Mouse (Mus musculus) intestine, postnatal 0 days (tissue): ENCODE measurements around the gene Robo2. TPM values are rescaled to one million over a fixed set of nuclear protein-coding genes. Genes with fewer than 3 reads are reported as not detected.

Experiments used
- ATAC-seq: fragments of 200-750 bp; cut with Nextera tagmentation; 2 replicates; pipeline ENCODE4 v1.8.0; 2017; ENCODE audit warnings: mild to moderate bottlenecking, moderate TSS enrichment, moderate library complexity
- H3K27ac ChIP-seq: fragments of 300-500 bp; sonication (generic); 2 replicates; pipeline ENCODE4 v1.5.1; 2014; ENCODE audit warnings: mild to moderate bottlenecking, low read depth, low read length, moderate library complexity
- H3K27me3 ChIP-seq: fragments of 300-500 bp; sonication (generic); replicated peaks from 2 replicates; pipeline ENCODE4 v1.6.1; 2014; ENCODE audit warnings: low read length, mixed read lengths; ENCODE audit not compliant: control insufficient read depth, insufficient read depth
- H3K36me3 ChIP-seq: fragments of 300-500 bp; sonication (generic); 2 replicates; pipeline ENCODE4 v1.6.1; 2014; ENCODE audit warnings: mild to moderate bottlenecking, moderate library complexity; ENCODE audit not compliant: control insufficient read depth, insufficient read depth
- H3K4me1 ChIP-seq: fragments of 300-500 bp; sonication (generic); replicated peaks from 2 replicates; pipeline ENCODE4 v1.6.1; 2014; ENCODE audit warnings: antibody characterized with exemption, low read length, mixed read lengths; ENCODE audit not compliant: control insufficient read depth, insufficient read depth
- H3K4me2 ChIP-seq: fragments of 300-500 bp; sonication (generic); replicated peaks from 2 replicates; pipeline ENCODE4 v1.6.1; 2014; ENCODE audit warnings: low read depth, mild to moderate bottlenecking, moderate library complexity
- H3K4me3 ChIP-seq: fragments of 300-500 bp; sonication (generic); 2 replicates; pipeline ENCODE4 v1.5.1; 2014; ENCODE audit warnings: low read depth, low read length
- H3K9ac ChIP-seq: fragments of 300-500 bp; sonication (generic); 2 replicates; pipeline ENCODE4 v1.6.1; 2014; ENCODE audit warnings: mild to moderate bottlenecking, low read depth, low read length
- H3K9me3 ChIP-seq: fragments of 300-500 bp; sonication (generic); 2 replicates; pipeline ENCODE4 v1.6.1; 2016; ENCODE audit warnings: mixed run types; ENCODE audit not compliant: control insufficient read depth
- CTCF ChIP-seq: sonication (generic); IDR thresholded peaks from 2 replicates; pipeline ENCODE4 v1.5.1; 2016; ENCODE audit warnings: low read depth, mild to moderate bottlenecking, control low read depth, antibody characterized with exemption, moderate library complexity
- WGBS: fragments of 180-500 bp; shearing (Covaris S2); extraction: QIAGEN DNeasy Blood & Tissue Kit; methylation state at CpG from one replicate; pipeline ENCODE4 v1.1.7; 2014; 5-methylcytosine and 5-hydroxymethylcytosine counted together
- polyA plus RNA-seq: library from polyadenylated mRNA; unstranded; fragments of >200 nt; fragmentation: Nextera tagmentation; extraction: Ambion mirVana; gene quantifications from 2 replicates; pipeline ENCODE4 v1.2.1, GENCODE M21; 2015

The Robo2 gene
- polyA plus RNA-seq, 1 experiment from 2014 or later: 6.2 TPM

DNA sequence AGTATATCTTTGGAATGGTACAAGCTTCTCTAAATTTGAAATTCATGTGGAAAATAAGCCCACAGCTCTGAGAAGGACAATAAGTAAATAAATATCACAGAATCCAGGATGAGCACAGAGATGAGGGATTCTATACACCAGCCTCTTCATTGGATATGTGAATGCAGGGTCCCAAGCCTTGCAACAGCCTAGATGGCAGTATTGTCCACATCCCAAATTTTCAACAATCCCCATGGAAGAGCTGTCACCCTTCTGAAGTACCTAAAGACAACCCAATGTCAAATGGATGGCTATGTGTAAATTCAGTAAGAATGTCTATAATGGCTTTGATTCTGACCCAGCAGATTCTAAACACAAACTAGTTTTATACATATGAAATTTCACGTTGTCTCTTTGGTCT, 3.1 kb downstream of the Robo2 start:
- H3K4me2 ChIP-seq: peak overlapping the region; percentile 79
- no peak overlapping the region for H3K9ac ChIP-seq
- WGBS: 53% methylated on average over 1 of the region's 1 CpGs
- H3K27me3 ChIP-seq: 0 out of 2 replicates have a peak, but pooled peaks cover 5% of the 10 kb centered on the region
- TF ChIP-seq CTCF: peak; percentile 35
- no peaks in the 10 kb centered on the region; the same call in 1 of the 2 replicates for H3K4me1 ChIP-seq
- H3K36me3 ChIP-seq: no peaks in the 10 kb centered on the region
- no peaks in the 10 kb centered on the region for H3K9me3 ChIP-seq
- ATAC-seq: no peak
- 0 out of 2 replicates have a peak overlapping the region, but pooled peaks have one; percentile 44 for H3K4me3 ChIP-seq
- no peak overlapping the region for H3K27ac ChIP-seq

DNA sequence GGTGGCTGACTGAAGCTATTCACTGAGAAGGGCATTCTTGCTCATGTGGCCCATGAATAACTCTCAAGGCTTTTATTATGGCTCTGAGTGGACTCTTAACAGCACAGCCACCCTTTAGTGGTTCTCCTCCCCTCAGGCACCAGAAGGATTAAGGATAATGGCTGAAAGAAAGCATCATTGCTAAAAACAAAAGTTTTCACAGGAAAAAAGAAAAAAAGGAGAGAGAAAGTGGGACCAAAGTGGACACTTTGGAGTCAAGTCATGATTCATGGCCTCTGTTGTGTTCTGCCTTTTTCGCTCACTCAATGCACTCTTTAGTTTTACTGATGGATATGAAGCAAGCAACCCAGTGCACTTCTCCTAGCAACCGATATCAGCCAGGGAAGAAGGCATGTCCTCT, 14.3 kb downstream of the Robo2 start:
- H3K9ac ChIP-seq: no peak overlapping the region
- no peak overlapping the region for H3K4me2 ChIP-seq
- H3K36me3 ChIP-seq: no peaks in the 10 kb centered on the region
- no peaks in the 10 kb centered on the region for H3K9me3 ChIP-seq
- H3K27ac ChIP-seq: no peak overlapping the region
- ATAC-seq: no peak
- TF ChIP-seq CTCF: no peak
- no peaks in the 10 kb centered on the region for H3K4me1 ChIP-seq
- no peak overlapping the region for H3K4me3 ChIP-seq
- no peaks in the 10 kb centered on the region for H3K27me3 ChIP-seq
- WGBS: 92% methylated on average over 2 of the region's 2 CpGs

DNA sequence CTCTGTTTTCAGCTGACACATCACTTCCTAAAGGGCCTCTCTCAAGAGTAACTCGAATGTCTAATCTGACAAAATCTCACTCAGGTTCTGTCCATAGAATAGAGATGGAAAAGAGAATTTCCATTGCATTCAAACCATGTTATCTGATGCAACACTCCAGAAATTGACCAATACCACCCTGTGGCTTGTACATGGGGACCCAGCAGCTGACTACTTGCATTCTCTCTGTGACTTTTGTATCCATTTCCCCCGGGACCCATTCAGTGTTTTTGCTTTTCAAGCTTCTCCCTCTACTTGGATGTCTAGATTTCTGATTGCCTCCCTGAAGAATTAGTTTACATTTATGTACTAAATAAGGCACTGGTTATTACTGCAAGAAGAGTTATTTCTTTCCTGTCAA, 15.9 kb downstream of the Robo2 start:
- no peaks in the 10 kb centered on the region for H3K4me1 ChIP-seq
- H3K9ac ChIP-seq: no peak overlapping the region
- no peaks in the 10 kb centered on the region for H3K27me3 ChIP-seq
- H3K27ac ChIP-seq: no peak overlapping the region
- WGBS: 74% methylated on average over 2 of the region's 2 CpGs
- ATAC-seq: no peak
- no peak for TF ChIP-seq CTCF
- no peaks in the 10 kb centered on the region for H3K9me3 ChIP-seq
- no peak overlapping the region for H3K4me2 ChIP-seq
- H3K36me3 ChIP-seq: no peaks in the 10 kb centered on the region
- no peak overlapping the region for H3K4me3 ChIP-seq

DNA sequence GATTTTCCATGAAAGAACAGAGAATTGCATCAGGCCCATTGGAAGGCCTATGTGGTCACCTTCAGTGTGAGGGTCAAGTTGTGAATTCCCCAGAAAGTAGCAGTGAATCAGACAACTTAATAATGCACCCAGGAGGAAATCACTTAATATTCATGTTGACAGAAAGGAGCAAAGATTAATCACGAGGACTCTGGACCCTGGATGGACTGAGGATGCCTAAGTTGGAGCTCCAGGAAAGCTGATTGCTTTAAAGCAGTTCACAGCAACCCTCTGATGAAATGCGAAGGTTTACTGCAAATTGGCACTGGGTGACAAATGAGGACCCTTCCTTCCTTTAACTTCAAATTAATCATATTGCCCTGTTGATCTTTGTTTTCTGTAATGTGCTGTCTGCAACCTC, 32.2 kb downstream of the Robo2 start:
- H3K4me2 ChIP-seq: no peak overlapping the region
- no peaks in the 10 kb centered on the region for H3K9me3 ChIP-seq
- no peak for TF ChIP-seq CTCF
- H3K27ac ChIP-seq: no peak overlapping the region
- H3K36me3 ChIP-seq: no peaks in the 10 kb centered on the region
- H3K4me1 ChIP-seq: no peaks in the 10 kb centered on the region
- no peak overlapping the region for H3K9ac ChIP-seq
- no peaks in the 10 kb centered on the region for H3K27me3 ChIP-seq
- no peak overlapping the region for H3K4me3 ChIP-seq
- 36% methylated on average over 2 of the region's 2 CpGs for WGBS
- ATAC-seq: no peak

DNA sequence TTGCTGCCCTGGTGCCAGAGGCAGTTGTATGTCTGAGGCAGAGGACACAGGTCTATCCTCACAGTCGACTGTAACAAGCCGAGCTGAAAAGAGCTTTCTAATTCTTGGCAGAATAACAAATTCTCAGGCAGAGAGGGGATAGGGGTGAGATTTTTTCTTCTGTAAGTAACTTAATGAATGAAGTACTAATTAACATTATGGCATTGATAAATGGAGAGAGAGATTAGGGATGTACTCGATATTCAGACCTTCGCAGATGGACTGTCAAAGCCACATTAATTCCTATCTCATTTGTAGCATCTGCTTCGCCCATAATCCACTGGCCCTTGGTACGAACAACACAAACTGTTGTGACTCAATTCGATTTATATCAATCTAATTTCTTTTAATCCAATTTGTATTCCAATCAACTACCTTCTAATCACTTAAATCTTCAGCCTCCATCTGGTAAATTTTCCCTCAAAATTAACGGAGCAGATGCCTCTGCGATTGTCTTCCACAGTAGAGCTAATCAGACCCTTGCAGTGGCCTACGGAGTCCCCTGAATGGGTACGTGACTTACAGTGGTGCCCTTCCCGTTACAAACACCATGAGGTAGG, 36.2 kb downstream of the Robo2 start:
- ATAC-seq: no peak
- 88% methylated on average over 12 of the region's 12 CpGs for WGBS
- Histone ChIP-seq H3K4me3 (no peak overlapping the region), H3K4me2 (no peak overlapping the region), H3K4me1 (no peaks in the 10 kb centered on the region), H3K9ac (no peak overlapping the region), H3K9me3 (no peaks in the 10 kb centered on the region), H3K27me3 (no peaks in the 10 kb centered on the region), H3K36me3 (no peaks in the 10 kb centered on the region), H3K27ac (no peak overlapping the region)
- no peak for TF ChIP-seq CTCF

DNA sequence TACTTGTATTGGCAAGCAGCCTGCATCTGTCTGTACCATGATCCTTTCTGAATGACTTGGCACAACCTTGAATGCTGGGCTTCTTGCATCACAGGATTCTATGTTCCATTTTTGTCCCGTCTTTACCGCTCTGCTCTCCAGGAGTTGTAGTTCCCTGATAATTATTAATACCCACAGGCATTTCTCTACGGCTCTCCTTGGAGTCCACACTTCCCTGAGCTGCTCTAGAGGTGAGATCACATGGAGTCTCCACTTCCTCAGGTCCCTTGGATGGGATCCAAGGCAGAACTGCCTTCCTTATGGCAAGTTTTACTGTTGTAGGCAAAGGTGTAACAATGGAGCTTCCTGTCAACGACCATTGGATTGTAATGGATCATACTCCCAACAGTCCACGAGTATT, 37.1 kb downstream of the Robo2 start:
- Histone ChIP-seq H3K27me3 (no peaks in the 10 kb centered on the region), H3K4me2 (no peak overlapping the region), H3K4me3 (no peak overlapping the region), H3K4me1 (no peaks in the 10 kb centered on the region), H3K9me3 (no peaks in the 10 kb centered on the region), H3K27ac (no peak overlapping the region), H3K9ac (no peak overlapping the region), H3K36me3 (no peaks in the 10 kb centered on the region)
- 77% methylated on average over 5 of the region's 5 CpGs for WGBS
- no peak for ATAC-seq
- TF ChIP-seq CTCF: no peak

DNA sequence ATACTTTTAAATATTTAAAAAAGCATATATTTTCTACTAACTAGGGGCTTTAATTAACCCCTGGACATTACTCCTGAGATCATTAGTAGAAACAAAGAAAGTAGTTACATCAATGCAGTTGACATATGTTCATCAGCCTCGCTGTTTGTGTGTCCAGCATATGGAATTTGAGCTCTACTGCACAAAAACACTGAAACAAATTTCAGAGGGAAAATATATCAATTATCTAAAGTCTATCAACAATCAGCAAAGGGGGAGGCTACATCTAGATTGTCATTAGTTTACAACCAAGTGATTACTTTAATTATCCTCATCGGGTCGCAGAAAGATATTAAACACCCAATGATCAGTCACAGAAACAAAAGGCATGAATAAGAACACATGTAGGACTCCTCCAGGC, 38.2 kb downstream of the Robo2 start:
- H3K9ac ChIP-seq: no peak overlapping the region
- H3K4me3 ChIP-seq: no peak overlapping the region
- no peak overlapping the region for H3K4me2 ChIP-seq
- H3K9me3 ChIP-seq: no peaks in the 10 kb centered on the region
- no peaks in the 10 kb centered on the region for H3K4me1 ChIP-seq
- TF ChIP-seq CTCF: no peak
- no peaks in the 10 kb centered on the region for H3K27me3 ChIP-seq
- no peak for ATAC-seq
- no peak overlapping the region for H3K27ac ChIP-seq
- H3K36me3 ChIP-seq: no peaks in the 10 kb centered on the region
- WGBS: 87% methylated on average over 3 of the region's 3 CpGs
